Mouse (Mus musculus) midbrain, embryonic 16.5 days (tissue): ENCODE results near the gene Med26. TPM values are rescaled to one million over a fixed set of nuclear protein-coding genes. Genes with fewer than 3 reads are reported as not detected.

Source experiments
- ATAC-seq: fragments of 200-750 bp; cut with Nextera tagmentation; 2 replicates; pipeline ENCODE4 v1.8.0; 2017; ENCODE audit warnings: moderate TSS enrichment
- H3K27ac ChIP-seq: fragments of 300-500 bp; sonication (generic); 2 replicates; pipeline ENCODE4 v1.5.1; 2014; ENCODE audit warnings: mild to moderate bottlenecking, low read length, mixed read lengths
- H3K27me3 ChIP-seq: fragments of 300-500 bp; sonication (generic); 2 replicates; pipeline ENCODE4 v1.6.1; 2014; ENCODE audit warnings: low read depth, low read length, mixed read lengths; ENCODE audit not compliant: control insufficient read depth, insufficient read depth
- H3K36me3 ChIP-seq: fragments of 300-500 bp; sonication (generic); 2 replicates; pipeline ENCODE4 v1.6.1; 2014; ENCODE audit warnings: mild to moderate bottlenecking, low read length, moderate library complexity, mixed read lengths; ENCODE audit not compliant: control insufficient read depth, insufficient read depth
- H3K4me1 ChIP-seq: fragments of 300-500 bp; sonication (generic); 2 replicates; pipeline ENCODE4 v1.6.1; 2014; ENCODE audit warnings: mild to moderate bottlenecking, low read length, mixed read lengths; ENCODE audit not compliant: control insufficient read depth, insufficient read depth
- H3K4me2 ChIP-seq: fragments of 300-500 bp; sonication (generic); 2 replicates; pipeline ENCODE4 v1.6.1; 2014; ENCODE audit warnings: mild to moderate bottlenecking, low read length, mixed read lengths
- H3K4me3 ChIP-seq: fragments of 300-500 bp; sonication (generic); 2 replicates; pipeline ENCODE4 v1.5.1; 2014; ENCODE audit warnings: low read depth, mild to moderate bottlenecking, low read length, moderate library complexity, mixed read lengths
- H3K9ac ChIP-seq: fragments of 300-500 bp; sonication (generic); 2 replicates; pipeline ENCODE4 v1.6.1; 2014; ENCODE audit warnings: low read depth, low read length, mixed read lengths
- H3K9me3 ChIP-seq: fragments of 300-500 bp; sonication (generic); replicated peaks from 2 replicates; pipeline ENCODE4 v1.6.1; 2014; ENCODE audit warnings: mild to moderate bottlenecking, low read length, mixed read lengths; ENCODE audit not compliant: control insufficient read depth, poor library complexity, severe bottlenecking
- WGBS: fragments of 180-500 bp; shearing (Covaris S2); extraction: QIAGEN DNeasy Blood & Tissue Kit; methylation state at CpG from one replicate; pipeline ENCODE4 v1.1.7; 2014; 5-methylcytosine and 5-hydroxymethylcytosine counted together
- microRNA-seq: library from miRNA; unstranded; fragments of <30 nt; microRNA quantifications from one replicate; pipeline ENCODE4, GENCODE M21; 2017
- polyA plus RNA-seq: library from polyadenylated mRNA; unstranded; fragments of >200 nt; fragmentation: Nextera tagmentation; extraction: Ambion mirVana; gene quantifications from 2 replicates; pipeline ENCODE4 v1.2.1, GENCODE M21; 2015

Med26 gene
- polyA plus RNA-seq, 1 experiment from 2014 or later: 16.7 TPM

DNA sequence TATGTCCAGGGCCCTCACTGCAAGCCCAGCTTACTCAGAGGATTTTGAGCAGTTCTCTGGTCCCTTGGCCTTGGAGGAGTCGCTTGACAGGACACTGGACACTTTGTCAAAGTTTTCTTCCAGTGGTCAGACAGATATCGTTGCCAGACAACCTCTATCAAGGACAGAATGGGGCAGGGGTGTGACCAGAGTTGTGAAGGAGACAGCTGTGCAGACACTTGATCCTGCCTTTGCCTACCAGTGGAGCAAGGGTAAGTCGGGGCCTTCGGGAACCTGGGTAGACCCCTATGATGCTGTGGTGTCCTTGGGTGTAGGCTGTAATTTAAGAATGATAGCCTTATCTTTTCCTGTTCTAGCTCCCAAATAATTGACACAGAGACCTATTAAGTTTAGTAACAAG, 92.8 kb downstream of the Med26 start:
- Histone ChIP-seq H3K4me3 (no peak overlapping the region), H3K27me3 (no peaks in the 10 kb centered on the region), H3K9me3 (no peaks in the 10 kb centered on the region), H3K4me1 (no peaks in the 10 kb centered on the region), H3K9ac (no peak overlapping the region), H3K4me2 (no peak overlapping the region), H3K36me3 (peaks cover 39% of the 10 kb centered on the region), H3K27ac (no peak overlapping the region)
- WGBS: 94% methylated on average over 4 of the region's 4 CpGs
- ATAC-seq: no peak

DNA sequence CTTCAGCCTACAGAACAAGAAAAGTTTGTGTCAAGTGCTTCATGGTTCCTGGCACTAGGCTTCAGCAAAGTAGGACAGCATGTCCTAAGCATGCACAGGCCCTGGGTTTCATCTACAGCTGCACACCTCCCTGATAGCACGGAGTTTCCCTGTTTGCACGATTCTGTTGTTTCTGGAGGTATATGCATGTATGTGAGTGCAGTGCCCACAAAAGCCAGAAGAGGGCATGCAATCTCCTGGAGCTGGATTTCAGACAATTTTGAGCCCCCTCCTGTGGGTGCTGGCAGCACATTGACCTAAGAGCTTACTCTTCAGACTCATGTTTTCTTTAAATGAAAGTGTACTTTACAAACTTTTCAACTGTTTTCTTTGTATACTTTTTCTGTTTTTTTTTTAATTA, 94.2 kb downstream of the Med26 start:
- H3K9me3 ChIP-seq: no peaks in the 10 kb centered on the region
- H3K27me3 ChIP-seq: no peaks in the 10 kb centered on the region
- 98% methylated on average over 2 of the region's 2 CpGs for WGBS
- peaks cover 40% of the 10 kb centered on the region for H3K36me3 ChIP-seq
- H3K4me2 ChIP-seq: no peak overlapping the region
- ATAC-seq: no peak
- H3K27ac ChIP-seq: no peak overlapping the region
- H3K9ac ChIP-seq: no peak overlapping the region
- no peaks in the 10 kb centered on the region for H3K4me1 ChIP-seq
- no peak overlapping the region for H3K4me3 ChIP-seq

DNA sequence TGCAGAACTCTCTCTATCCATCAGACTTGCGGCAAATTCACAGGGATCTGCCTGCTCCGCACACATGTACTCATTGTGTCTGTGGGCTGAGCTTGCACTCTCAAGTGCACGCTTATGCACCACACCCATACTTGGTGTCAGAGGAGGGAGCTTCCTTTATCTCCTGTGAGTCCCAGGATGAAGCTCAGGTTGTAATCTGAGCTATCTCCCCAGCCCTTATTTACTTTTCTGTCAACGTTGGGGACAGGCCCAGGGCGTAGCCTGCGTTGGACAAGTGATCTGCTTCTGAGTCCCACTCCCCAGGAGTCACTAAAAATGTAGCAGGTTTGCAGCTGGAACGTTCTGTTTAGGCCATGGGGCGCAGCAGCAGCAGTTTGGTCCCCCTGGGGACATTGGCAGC, 96.6 kb downstream of the Med26 start:
- H3K9me3 ChIP-seq: no peaks in the 10 kb centered on the region
- H3K9ac ChIP-seq: no peak overlapping the region
- ATAC-seq: no peak
- whole genome bisulfite sequencing: 89% methylated on average over 8 of the region's 8 CpGs
- peaks cover 36% of the 10 kb centered on the region for H3K36me3 ChIP-seq
- no peak overlapping the region for H3K4me3 ChIP-seq
- no peak overlapping the region for H3K4me2 ChIP-seq
- no peaks in the 10 kb centered on the region for H3K27me3 ChIP-seq
- peaks cover 4% of the 10 kb centered on the region for H3K4me1 ChIP-seq
- H3K27ac ChIP-seq: no peak overlapping the region

DNA sequence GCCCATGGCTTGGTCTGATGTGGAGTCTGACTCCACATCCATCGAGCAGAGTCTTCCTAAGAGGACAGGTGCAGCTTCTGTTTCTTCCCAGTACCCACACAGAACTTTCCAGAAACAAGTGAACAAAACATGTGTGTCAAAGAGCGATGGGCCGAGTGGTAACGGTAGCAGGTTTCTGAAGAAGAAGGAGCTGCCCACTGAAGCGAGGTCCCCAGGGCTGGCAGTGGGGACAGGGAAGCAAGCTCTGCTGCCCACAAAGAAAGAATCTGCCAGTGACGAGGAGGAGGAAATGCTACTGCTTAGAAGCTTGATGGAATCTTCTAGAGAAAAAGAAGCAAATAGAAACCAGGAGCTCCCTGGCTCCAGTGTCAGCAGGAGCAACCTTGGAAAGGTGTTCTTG, 103.0 kb downstream of the Med26 start:
- H3K4me1 ChIP-seq: peaks cover 23% of the 10 kb centered on the region
- H3K4me3 ChIP-seq: no peak overlapping the region
- H3K27ac ChIP-seq: no peak overlapping the region
- H3K36me3 ChIP-seq: peaks cover 7% of the 10 kb centered on the region
- H3K9ac ChIP-seq: no peak overlapping the region
- 96% methylated on average over 6 of the region's 6 CpGs for WGBS
- ATAC-seq: no peak
- H3K9me3 ChIP-seq: no peaks in the 10 kb centered on the region
- no peak overlapping the region for H3K4me2 ChIP-seq
- no peaks in the 10 kb centered on the region for H3K27me3 ChIP-seq

Small RNA genes within 50 kb of the gene (microRNA-seq; reads per million reads assigned to microRNA genes)
- gene Gm28019 (not detected), gene Mir7068 (1.7 reads per million, percentile 2 among the genes with 10 or more reads in this experiment)

Other genes with a start within 250 kb of the Med26 start
- 9.7 and 11.3 TPM in 2 replicates for gene Gm10282, start 243.0 kb downstream of the Med26 start, polyA plus RNA-seq
- 3.6 and 4.0 TPM in 2 replicates for gene Klf2, start 229.2 kb downstream of the Med26 start, polyA plus RNA-seq
- 56.4 and 57.9 TPM in 2 replicates for gene Eps15l1, start 126.8 kb downstream of the Med26 start, polyA plus RNA-seq
- 1.0 and 1.2 TPM in 2 replicates for gene Calr3, start 104.4 kb downstream of the Med26 start, polyA plus RNA-seq
- 17.5 and 20.2 TPM in 2 replicates for gene 1700030K09Rik, start 104.4 kb downstream of the Med26 start, polyA plus RNA-seq
- 55.3 and 55.7 TPM in 2 replicates for gene Cherp, start 73.0 kb downstream of the Med26 start, polyA plus RNA-seq
- 8.2 and 8.8 TPM in 2 replicates for gene Slc35e1, start 55.7 kb downstream of the Med26 start, polyA plus RNA-seq
- 132 and 137 TPM in 2 replicates for gene Smim7, start 22.8 kb upstream of the Med26 start, polyA plus RNA-seq
- gene Tmem38a, start 23.8 kb upstream of the Med26 start, polyA plus RNA-seq: 24.8 and 32.3 TPM in 2 replicates
- gene Nwd1, start 98.4 kb upstream of the Med26 start, polyA plus RNA-seq: 1.4 and 2.5 TPM in 2 replicates
- 173 and 175 TPM in 2 replicates for gene Sin3b, start 175.0 kb upstream of the Med26 start, polyA plus RNA-seq
- gene F2rl3, start 213.6 kb upstream of the Med26 start, polyA plus RNA-seq: 0.39 and 0.48 TPM in 2 replicates